Mouse (Mus musculus) hindbrain, embryonic 11.5 days (tissue): Measurements from ENCODE around the gene Calr4. TPM values are rescaled to one million over a fixed set of nuclear protein-coding genes. Genes with fewer than 3 reads are reported as not detected.
A peak's percentile ranks its signal among the peaks of the same experiment; 100 is the strongest.

ENCODE experiments used
- ATAC-seq: fragments of 200-750 bp; cut with Nextera tagmentation; 2 replicates; pipeline ENCODE4 v1.8.0; 2017; ENCODE audit warnings: mild to moderate bottlenecking, moderate TSS enrichment, moderate library complexity; ENCODE audit not compliant: low FRiP score
- DNase-seq: peaks from one replicate; pipeline ENCODE4 v3.0.0-alpha.2; 2015; ENCODE audit warnings: low spot score
- H3K27ac ChIP-seq: fragments of 300-500 bp; sonication (generic); 2 replicates; pipeline ENCODE4 v1.5.1; 2014; ENCODE audit warnings: mild to moderate bottlenecking, low read depth, low read length
- H3K27me3 ChIP-seq: fragments of 300-500 bp; sonication (generic); 2 replicates; pipeline ENCODE4 v1.6.1; 2014; ENCODE audit warnings: mild to moderate bottlenecking, low read length, moderate library complexity, mixed read lengths; ENCODE audit not compliant: control insufficient read depth, insufficient read depth
- H3K36me3 ChIP-seq: fragments of 300-500 bp; sonication (generic); 2 replicates; pipeline ENCODE4 v1.6.1; 2014; ENCODE audit warnings: mild to moderate bottlenecking, low read length, moderate library complexity, mixed read lengths; ENCODE audit not compliant: control insufficient read depth, insufficient read depth
- H3K4me1 ChIP-seq: fragments of 300-500 bp; sonication (generic); replicated peaks from 2 replicates; pipeline ENCODE4 v1.6.1; 2014; ENCODE audit warnings: low read length, mixed read lengths; ENCODE audit not compliant: control insufficient read depth, insufficient read depth
- H3K4me2 ChIP-seq: fragments of 300-500 bp; sonication (generic); replicated peaks from 2 replicates; pipeline ENCODE4 v1.6.1; 2014; ENCODE audit warnings: mild to moderate bottlenecking, low read depth, low read length
- H3K4me3 ChIP-seq: fragments of 300-500 bp; sonication (generic); 2 replicates; pipeline ENCODE4 v1.5.1; 2014; ENCODE audit warnings: low read depth, low read length
- H3K9ac ChIP-seq: fragments of 300-500 bp; sonication (generic); 2 replicates; pipeline ENCODE4 v1.6.1; 2014; ENCODE audit warnings: low read depth, low read length
- H3K9me3 ChIP-seq: fragments of 300-500 bp; sonication (generic); 2 replicates; pipeline ENCODE4 v1.6.1; 2016; ENCODE audit warnings: low read length; ENCODE audit not compliant: control insufficient read depth
- WGBS: fragments of 180-500 bp; shearing (Covaris S2); extraction: QIAGEN DNeasy Blood & Tissue Kit; methylation state at CpG from one replicate; pipeline ENCODE4 v1.1.7; 2014; 5-methylcytosine and 5-hydroxymethylcytosine counted together
- polyA plus RNA-seq: library from polyadenylated mRNA; unstranded; fragments of >200 nt; fragmentation: Nextera tagmentation; extraction: Ambion mirVana; gene quantifications from 2 replicates; pipeline ENCODE4 v1.2.1, GENCODE M21; 2014

Calr4 gene
- polyA plus RNA-seq, 1 experiment from 2014 or later, result 0.09 TPM

- no peak for DNase-seq
- 93% methylated on average over 1 of the region's 1 CpGs for WGBS
- Histone ChIP-seq H3K27me3 (no peaks in the 10 kb centered on the region), H3K4me2 (no peak overlapping the region), H3K27ac (no peak overlapping the region), H3K9ac (no peak overlapping the region), H3K4me3 (no peak overlapping the region), H3K36me3 (no peaks in the 10 kb centered on the region), H3K9me3 (no peaks in the 10 kb centered on the region), H3K4me1 (no peaks in the 10 kb centered on the region)
- ATAC-seq, result no peak
Observed at GRCm38 (mm10) chr4:109204416-109204815, 29.9 kb upstream of the Calr4 start.

- H3K27me3 ChIP-seq, result no peaks in the 10 kb centered on the region
- no peaks in the 10 kb centered on the region for H3K9me3 ChIP-seq
- no peaks in the 10 kb centered on the region for H3K4me1 ChIP-seq
- H3K9ac ChIP-seq, result no peak overlapping the region
- H3K4me3 ChIP-seq, result no peak overlapping the region
- 80% methylated on average over 5 of the region's 5 CpGs for WGBS
- H3K27ac ChIP-seq, result no peak overlapping the region
- no peak for DNase-seq
- no peak overlapping the region for H3K4me2 ChIP-seq
- ATAC-seq, result no peak
- no peaks in the 10 kb centered on the region for H3K36me3 ChIP-seq
Observed at GRCm38 (mm10) chr4:109207524-109207923, 26.8 kb upstream of the Calr4 start.

- Histone ChIP-seq H3K27ac (no peak overlapping the region), H3K4me3 (no peak overlapping the region), H3K27me3 (no peaks in the 10 kb centered on the region), H3K9ac (no peak overlapping the region), H3K4me2 (no peak overlapping the region), H3K9me3 (no peaks in the 10 kb centered on the region), H3K36me3 (no peaks in the 10 kb centered on the region), H3K4me1 (no peaks in the 10 kb centered on the region)
- DNase-seq (no peak), ATAC-seq (no peak)
- 81% methylated on average over 2 of the region's 2 CpGs for WGBS
Observed at GRCm38 (mm10) chr4:109210253-109210652, 24.0 kb upstream of the Calr4 start.

GRCm38 (mm10) chr4:109210881-109211280 is 23.4 kb upstream of the Calr4 start:
- no peak overlapping the region for H3K27ac ChIP-seq
- H3K4me3 ChIP-seq, result no peak overlapping the region
- 64% methylated on average over 4 of the region's 4 CpGs for WGBS
- no peaks in the 10 kb centered on the region for H3K27me3 ChIP-seq
- H3K9ac ChIP-seq, result no peak overlapping the region
- no peak for ATAC-seq
- H3K36me3 ChIP-seq, result no peaks in the 10 kb centered on the region
- H3K4me2 ChIP-seq, result no peak overlapping the region
- DNase-seq, result no peak
- no peaks in the 10 kb centered on the region for H3K9me3 ChIP-seq
- H3K4me1 ChIP-seq, result no peaks in the 10 kb centered on the region

- Histone ChIP-seq H3K9ac (no peak overlapping the region), H3K4me3 (no peak overlapping the region), H3K9me3 (no peaks in the 10 kb centered on the region), H3K4me1 (no peaks in the 10 kb centered on the region), H3K27ac (no peak overlapping the region), H3K36me3 (no peaks in the 10 kb centered on the region), H3K4me2 (no peak overlapping the region), H3K27me3 (no peaks in the 10 kb centered on the region)
- 78% methylated on average over 3 of the region's 3 CpGs for WGBS
- DNase-seq, result no peak
- no peak for ATAC-seq
Observed at GRCm38 (mm10) chr4:109213986-109214385, 20.3 kb upstream of the Calr4 start.

- ATAC-seq (no peak), DNase-seq (no peak)
- Histone ChIP-seq H3K4me3 (no peak overlapping the region), H3K9me3 (no peaks in the 10 kb centered on the region), H3K4me2 (no peak overlapping the region), H3K9ac (no peak overlapping the region), H3K4me1 (no peaks in the 10 kb centered on the region), H3K27me3 (no peaks in the 10 kb centered on the region), H3K27ac (no peak overlapping the region), H3K36me3 (no peaks in the 10 kb centered on the region)
- 78% methylated on average over 7 of the region's 7 CpGs for WGBS
Observed at GRCm38 (mm10) chr4:109218008-109218407, 16.3 kb upstream of the Calr4 start.

GRCm38 (mm10) chr4:109220441-109220940 is 13.8 kb upstream of the Calr4 start:
- Histone ChIP-seq H3K27ac (no peak overlapping the region), H3K4me3 (no peak overlapping the region), H3K36me3 (no peaks in the 10 kb centered on the region), H3K9me3 (no peaks in the 10 kb centered on the region), H3K9ac (no peak overlapping the region), H3K27me3 (no peaks in the 10 kb centered on the region), H3K4me2 (no peak overlapping the region), H3K4me1 (no peaks in the 10 kb centered on the region)
- DNase-seq (no peak), ATAC-seq (no peak)
- 72% methylated on average over 14 of the region's 14 CpGs for WGBS

GRCm38 (mm10) chr4:109222001-109222400 is 12.3 kb upstream of the Calr4 start:
- H3K27ac ChIP-seq, result no peak overlapping the region
- no peak overlapping the region for H3K4me3 ChIP-seq
- WGBS, result 83% methylated on average over 3 of the region's 3 CpGs
- H3K9me3 ChIP-seq, result no peaks in the 10 kb centered on the region
- no peaks in the 10 kb centered on the region for H3K36me3 ChIP-seq
- DNase-seq, result no peak
- H3K4me1 ChIP-seq, result no peaks in the 10 kb centered on the region
- ATAC-seq, result no peak
- no peak overlapping the region for H3K9ac ChIP-seq
- H3K27me3 ChIP-seq, result no peaks in the 10 kb centered on the region
- no peak overlapping the region for H3K4me2 ChIP-seq

- Histone ChIP-seq H3K4me3 (no peak overlapping the region), H3K36me3 (no peaks in the 10 kb centered on the region), H3K9me3 (no peaks in the 10 kb centered on the region), H3K27me3 (no peaks in the 10 kb centered on the region), H3K4me2 (no peak overlapping the region), H3K4me1 (no peaks in the 10 kb centered on the region), H3K27ac (peak overlapping the region; percentile 63), H3K9ac (no peak overlapping the region)
- 57% methylated on average over 13 of the region's 13 CpGs for WGBS
- DNase-seq (peak; percentile 34), ATAC-seq (peak; percentile 89)
Observed at GRCm38 (mm10) chr4:109224762-109225552, 9.3 kb upstream of the Calr4 start.
